Mouse (Mus musculus) urinary bladder, postnatal 10 days (tissue): ENCODE data around the gene Pdzk1.

Experiments
- DNase-seq: peaks from one replicate; pipeline ENCODE4 v3.0.0; 2022; ENCODE audit warnings: low spot score

Pdzk1 gene

GRCm38 (mm10) chr3:96828984-96829383 lies at the start of gene Pdzk1, which contains the start of gene Cd160:
TSS of gene Pdzk1 (plus strand) at chr3:96829284.
TSS of gene Cd160 (minus strand) at chr3:96829351.
- no peak for DNase-seq

- no peak for DNase-seq
Measured at GRCm38 (mm10) chr3:96782236-96782635, 46.8 kb upstream of the Pdzk1 start.

GRCm38 (mm10) chr3:96787784-96788183 lies 41.3 kb upstream of the Pdzk1 start:
- DNase-seq = no peak

GRCm38 (mm10) chr3:96788506-96788905 lies 40.6 kb upstream of the Pdzk1 start:
- DNase-seq = no peak

- no peak for DNase-seq
Measured at GRCm38 (mm10) chr3:96800254-96800653, 28.8 kb upstream of the Pdzk1 start.

GRCm38 (mm10) chr3:96802214-96802613 lies 26.9 kb upstream of the Pdzk1 start:
- DNase-seq = no peak

- DNase-seq = no peak
Measured at GRCm38 (mm10) chr3:96808136-96808535, 20.9 kb upstream of the Pdzk1 start.

- DNase-seq = no peak
Measured at GRCm38 (mm10) chr3:96808651-96809050, 20.4 kb upstream of the Pdzk1 start.

GRCm38 (mm10) chr3:96811232-96811631 lies 17.9 kb upstream of the Pdzk1 start:
- DNase-seq = no peak

GRCm38 (mm10) chr3:96812395-96813091 lies 16.5 kb upstream of the Pdzk1 start:
- DNase-seq = peak; percentile 51

GRCm38 (mm10) chr3:96813106-96813505 lies 16.0 kb upstream of the Pdzk1 start:
- no peak for DNase-seq

GRCm38 (mm10) chr3:96813591-96814244 lies 15.4 kb upstream of the Pdzk1 start:
- no peak for DNase-seq

- no peak for DNase-seq
Measured at GRCm38 (mm10) chr3:96814342-96814741, 14.7 kb upstream of the Pdzk1 start.

- no peak for DNase-seq
Measured at GRCm38 (mm10) chr3:96820116-96820915, 8.8 kb upstream of the Pdzk1 start.

GRCm38 (mm10) chr3:96821581-96821980 lies 7.5 kb upstream of the Pdzk1 start:
- no peak for DNase-seq

GRCm38 (mm10) chr3:96823701-96824100 lies 5.4 kb upstream of the Pdzk1 start:
- DNase-seq = no peak

- DNase-seq = no peak
Measured at GRCm38 (mm10) chr3:96824614-96825013, 4.5 kb upstream of the Pdzk1 start.

GRCm38 (mm10) chr3:96825261-96825660 lies 3.8 kb upstream of the Pdzk1 start:
- no peak for DNase-seq

- DNase-seq = no peak
Measured at GRCm38 (mm10) chr3:96828308-96828864, 698 bp upstream of the Pdzk1 start.

GRCm38 (mm10) chr3:96829856-96830255 lies 772 bp downstream of the Pdzk1 start:
- no peak for DNase-seq

GRCm38 (mm10) chr3:96832930-96833329 lies 3.8 kb downstream of the Pdzk1 start:
- DNase-seq = no peak

- DNase-seq = no peak
Measured at GRCm38 (mm10) chr3:96834587-96835348, 5.7 kb downstream of the Pdzk1 start.
